In genomic region chr4:111383101-111383500, GRCm38 (mm10) we compare ENCODE assay signal across 22 mouse cellular contexts. TPM values are rescaled to one million over a fixed set of nuclear protein-coding genes. Genes with fewer than 3 reads are reported as not detected.
DNase-seq lines count a peak whose midpoint lies in the region; ATAC-seq lines count a peak whose summit lies in the region.
"Had no signal": no experiment of that assay in that cellular context is flagged by ENCODE, and none has a peak within 500 bp of the region (broad histone marks: within the 10 kb centered on the region; RNA-seq: fewer than 3 reads in every experiment).

No protein-coding gene starts in this region.

- H3K4me3 ChIP-seq in kidney, embryonic 14.5 days (ENCODE audit: low read length), result no peak overlapping the region
- no peak overlapping the region for H3K4me3 ChIP-seq in kidney, embryonic 16.5 days (ENCODE audit: low read length)
- no peak overlapping the region for H3K4me3 ChIP-seq in hindbrain, embryonic 10.5 days
- H3K4me3 ChIP-seq: embryonic facial prominence, embryonic 15.5 days; forebrain, embryonic 15.5 days; heart, embryonic 13.5 days; hindbrain, embryonic 12.5 days had no signal

- H3K9ac ChIP-seq in kidney, embryonic 14.5 days (ENCODE audit: low read depth, low read length), result no peak overlapping the region
- no peak overlapping the region for H3K9ac ChIP-seq in kidney, embryonic 16.5 days (replicated peaks; ENCODE audit: low read length)
- H3K9ac ChIP-seq: embryonic facial prominence, embryonic 15.5 days; forebrain, embryonic 15.5 days; heart, embryonic 13.5 days; hindbrain, embryonic 12.5 days had no signal

- no peaks in the 10 kb centered on the region for H3K27me3 ChIP-seq in kidney, embryonic 14.5 days (ENCODE audit: control insufficient read depth, insufficient read depth, low read length)
- no peaks in the 10 kb centered on the region for H3K27me3 ChIP-seq in kidney, embryonic 16.5 days (ENCODE audit: insufficient read depth, low read length)
- H3K27me3 ChIP-seq in hindbrain, embryonic 10.5 days (ENCODE audit: insufficient read depth, poor library complexity, severe bottlenecking), result no peaks in the 10 kb centered on the region
- H3K27me3 ChIP-seq: CH12.LX; embryonic facial prominence, embryonic 15.5 days; forebrain, embryonic 15.5 days; heart, embryonic 13.5 days; hindbrain, embryonic 12.5 days; Patski had no signal

- H3K27ac ChIP-seq in kidney, embryonic 14.5 days (ENCODE audit: low read depth, low read length), result no peak overlapping the region
- no peak overlapping the region for H3K27ac ChIP-seq in kidney, embryonic 16.5 days (ENCODE audit: low read length)
- H3K27ac ChIP-seq in hindbrain, embryonic 10.5 days, result no peak overlapping the region
- H3K27ac ChIP-seq: embryonic facial prominence, embryonic 15.5 days; forebrain, embryonic 15.5 days; heart, embryonic 13.5 days; hindbrain, embryonic 12.5 days had no signal

- 58% methylated on average over 2 of the region's 2 CpGs for WGBS in kidney, embryonic 14.5 days
- 50% methylated on average over 2 of the region's 2 CpGs for WGBS in kidney, embryonic 16.5 days
- 71% methylated on average over 2 of the region's 2 CpGs for WGBS in hindbrain, embryonic 10.5 days

- ATAC-seq in kidney, embryonic 14.5 days (ENCODE audit: low FRiP score, low TSS enrichment), result no peak
- peak; percentile 76; the same call in 1 of the 2 replicates for ATAC-seq in kidney, embryonic 16.5 days (ENCODE audit: low FRiP score, low TSS enrichment)
- no peak for ATAC-seq in erythroblast, adult 5-6 weeks (replicated peaks; ENCODE audit: low FRiP score, poor library complexity, severe bottlenecking)
- ATAC-seq: activated CD4-positive, CD25-positive, alpha-beta regulatory T cell, adult 4 months; forebrain, embryonic 15.5 days; hindbrain, embryonic 16.5 days; Patski had no signal

- H3K4me1 ChIP-seq in kidney, embryonic 14.5 days (ENCODE audit: control insufficient read depth, insufficient read depth, low read length), result no peaks in the 10 kb centered on the region
- no peaks in the 10 kb centered on the region for H3K4me1 ChIP-seq in kidney, embryonic 16.5 days (ENCODE audit: insufficient read depth, low read length)
- no peaks in the 10 kb centered on the region for H3K4me1 ChIP-seq in hindbrain, embryonic 10.5 days (replicated peaks)
- H3K4me1 ChIP-seq: embryonic facial prominence, embryonic 15.5 days; forebrain, embryonic 15.5 days; heart, embryonic 13.5 days; hindbrain, embryonic 12.5 days had no signal

- no peaks in the 10 kb centered on the region for H3K9me3 ChIP-seq in kidney, embryonic 14.5 days (ENCODE audit: control insufficient read depth, low read length)
- peaks cover 2% of the 10 kb centered on the region; the same call in 1 of the 2 replicates for H3K9me3 ChIP-seq in kidney, embryonic 16.5 days (ENCODE audit: low read length)
- H3K9me3 ChIP-seq in hindbrain, embryonic 10.5 days, result no peaks in the 10 kb centered on the region
- H3K9me3 ChIP-seq: embryonic facial prominence, embryonic 15.5 days; forebrain, embryonic 15.5 days; heart, embryonic 13.5 days; hindbrain, embryonic 12.5 days had no signal

- peak; percentile 82 for DNase-seq in kidney, adult 11 months
- peak; percentile 55 to 75 for DNase-seq in kidney, postnatal 25 days
- no peak for DNase-seq in hindbrain, embryonic 10.5 days (ENCODE audit: low spot score)
- no peak for DNase-seq in cerebellum, adult 9-10 months
- DNase-seq: adrenal gland, postnatal 14 days; cerebellum, adult 18-20 months; cerebellum, postnatal 14 days; embryo, embryonic 11 days; gastrocnemius, postnatal 10 days; heart, postnatal 36 days had no signal

- H3K4me2 ChIP-seq in kidney, embryonic 14.5 days (replicated peaks; ENCODE audit: low read depth, low read length), result no peak overlapping the region
- H3K4me2 ChIP-seq in kidney, embryonic 16.5 days (replicated peaks; ENCODE audit: low read depth, low read length), result no peak overlapping the region
- H3K4me2 ChIP-seq: embryonic facial prominence, embryonic 15.5 days; forebrain, embryonic 15.5 days; heart, embryonic 13.5 days; hindbrain, embryonic 12.5 days had no signal

- H3K36me3 ChIP-seq in kidney, embryonic 14.5 days (ENCODE audit: control insufficient read depth, insufficient read depth, low read length), result no peaks in the 10 kb centered on the region
- no peaks in the 10 kb centered on the region for H3K36me3 ChIP-seq in kidney, embryonic 16.5 days (ENCODE audit: insufficient read depth, low read length)
- H3K36me3 ChIP-seq in hindbrain, embryonic 10.5 days, result no peaks in the 10 kb centered on the region
- H3K36me3 ChIP-seq: embryonic facial prominence, embryonic 15.5 days; forebrain, embryonic 15.5 days; heart, embryonic 13.5 days; hindbrain, embryonic 12.5 days had no signal

RNA-seq across cellular contexts. Expression of gene Bend5, which starts 31.7 kb away (rescaled TPM):
- 30.6 and 34.1 TPM in 2 replicates for polyA plus RNA-seq in kidney, embryonic 14.5 days (2014; fragmentation: Nextera tagmentation; extraction: Ambion mirVana)
- 25.3 and 28.0 TPM in 2 replicates for polyA plus RNA-seq in kidney, embryonic 16.5 days (2015; fragmentation: Nextera tagmentation; extraction: Ambion mirVana)
- polyA plus RNA-seq in hindbrain, embryonic 10.5 days (2016; fragmentation: Nextera tagmentation; extraction: Ambion mirVana), result 25.6 and 35.7 TPM in 2 replicates
- not detected in 2 replicates for total RNA-seq in erythroblast, adult 5-6 weeks (2015; ENCODE audit: low replicate concordance)
- total RNA-seq in erythroblast, adult 5-6 weeks (2017; ENCODE audit: low replicate concordance), result 0.94 TPM in 1 of 2 replicates, not detected in the other
- polyA plus RNA-seq: C2C12 had no signal

Comparison
In these comparisons a context has a peak if more than half of its experiments do, and no peak if none do; other contexts are left out.
1. DNase-seq: peak in kidney, adult 11 months (single experiment) and kidney, postnatal 25 days (2 of 2); none in hindbrain, embryonic 10.5 days (single experiment) and cerebellum, adult 9-10 months (single experiment).